In the genomic region with DNA sequence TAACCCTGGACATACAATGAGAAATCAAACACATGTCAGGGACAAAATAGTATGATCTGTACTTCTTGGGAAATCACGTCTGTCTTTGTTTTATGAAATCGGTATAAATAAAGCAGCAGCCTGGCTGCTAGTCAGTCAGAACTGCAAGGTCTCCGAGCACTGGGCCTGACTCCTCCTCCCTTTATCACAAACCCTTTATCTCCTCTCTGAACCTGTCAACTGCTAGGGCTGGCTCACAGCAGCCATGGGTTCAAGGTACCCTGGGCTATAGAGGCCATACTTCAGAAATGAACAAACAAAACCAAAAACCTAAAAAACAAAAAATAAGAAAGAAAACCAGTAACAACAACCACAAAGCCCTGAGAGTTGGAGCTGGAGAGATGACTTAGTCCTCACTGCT, we compare ENCODE assay signal across 21 mouse cellular contexts. TPM values are rescaled to one million over a fixed set of nuclear protein-coding genes. Genes with fewer than 3 reads are reported as not detected.
DNase-seq lines count a peak whose midpoint lies in the region; ATAC-seq lines count a peak whose summit lies in the region.
"Had no signal": no experiment of that assay in that cellular context is flagged by ENCODE, and none has a peak within 500 bp of the region (broad histone marks: within the 10 kb centered on the region; RNA-seq: fewer than 3 reads in every experiment).

No protein-coding gene starts in this region.

- H3K4me2 ChIP-seq in forebrain, embryonic 14.5 days (ENCODE audit: low read length): no peak overlapping the region
- H3K4me2 ChIP-seq in forebrain, embryonic 11.5 days (ENCODE audit: low read depth, low read length, severe bottlenecking): no peak overlapping the region
- no peak overlapping the region for H3K4me2 ChIP-seq in midbrain, embryonic 11.5 days
- peak overlapping the region; percentile 23; the same call in 1 of the 2 replicates for H3K4me2 ChIP-seq in liver, embryonic 12.5 days
- H3K4me2 ChIP-seq: embryonic facial prominence, embryonic 13.5 days; heart, embryonic 11.5 days; limb, embryonic 12.5 days had no signal

- peak overlapping the region; percentile 54; the same call in 1 of the 2 replicates for H3K27ac ChIP-seq in forebrain, embryonic 14.5 days (ENCODE audit: low read depth, low read length)
- no peak overlapping the region for H3K27ac ChIP-seq in forebrain, embryonic 11.5 days (ENCODE audit: low read depth, low read length)
- H3K27ac ChIP-seq in midbrain, embryonic 11.5 days (ENCODE audit: low read depth, low read length): no peak overlapping the region
- no peak overlapping the region for H3K27ac ChIP-seq in midbrain, embryonic 10.5 days (replicated peaks)
- peak overlapping the region; percentile 74 for H3K27ac ChIP-seq in liver, embryonic 12.5 days
- H3K27ac ChIP-seq: embryonic facial prominence, embryonic 13.5 days; forebrain, embryonic 10.5 days; hindbrain, embryonic 10.5 days; left cerebral cortex, adult 2 months; limb, embryonic 12.5 days had no signal

- no peaks in the 10 kb centered on the region for H3K9me3 ChIP-seq in forebrain, embryonic 14.5 days (replicated peaks; ENCODE audit: control insufficient read depth, low read length)
- H3K9me3 ChIP-seq in forebrain, embryonic 11.5 days (ENCODE audit: control insufficient read depth, low read length): no peaks in the 10 kb centered on the region
- no peaks in the 10 kb centered on the region for H3K9me3 ChIP-seq in midbrain, embryonic 11.5 days (ENCODE audit: control insufficient read depth, low read length)
- H3K9me3 ChIP-seq in midbrain, embryonic 10.5 days (replicated peaks): no peaks in the 10 kb centered on the region
- H3K9me3 ChIP-seq in liver, embryonic 12.5 days (replicated peaks): no peaks in the 10 kb centered on the region
- H3K9me3 ChIP-seq: embryonic facial prominence, embryonic 13.5 days; forebrain, embryonic 10.5 days; hindbrain, embryonic 10.5 days; limb, embryonic 12.5 days; megakaryocyte, embryonic 14.5 days had no signal

- ATAC-seq in forebrain, embryonic 14.5 days: no peak
- ATAC-seq in forebrain, embryonic 11.5 days (replicated peaks; ENCODE audit: low FRiP score): no peak
- ATAC-seq in midbrain, embryonic 11.5 days (ENCODE audit: low FRiP score): no peak
- peak; percentile 96 for ATAC-seq in liver, embryonic 12.5 days
- ATAC-seq: inflammation-experienced regulatory T-cells, adult 6 months; lung, postnatal 0 days had no signal

- no peak overlapping the region for H3K9ac ChIP-seq in forebrain, embryonic 14.5 days (ENCODE audit: low read length)
- no peak overlapping the region for H3K9ac ChIP-seq in forebrain, embryonic 11.5 days (ENCODE audit: low read length)
- no peak overlapping the region for H3K9ac ChIP-seq in midbrain, embryonic 11.5 days (ENCODE audit: low read length)
- 0 out of 2 replicates have a peak overlapping the region, but pooled peaks have one; percentile 20 for H3K9ac ChIP-seq in liver, embryonic 12.5 days
- H3K9ac ChIP-seq: embryonic facial prominence, embryonic 13.5 days; limb, embryonic 12.5 days had no signal

- H3K36me3 ChIP-seq in forebrain, embryonic 14.5 days (ENCODE audit: control insufficient read depth, insufficient read depth, low read length): peaks cover 27% of the 10 kb centered on the region
- H3K36me3 ChIP-seq in forebrain, embryonic 11.5 days (ENCODE audit: control insufficient read depth, insufficient read depth, low read length): no peaks in the 10 kb centered on the region
- H3K36me3 ChIP-seq in midbrain, embryonic 11.5 days (ENCODE audit: control insufficient read depth, insufficient read depth, low read length): peaks cover 2% of the 10 kb centered on the region; the same call in 1 of the 2 replicates
- peaks cover 77% of the 10 kb centered on the region for H3K36me3 ChIP-seq in midbrain, embryonic 10.5 days
- peaks cover 65% of the 10 kb centered on the region for H3K36me3 ChIP-seq in liver, embryonic 12.5 days

- H3K4me3 ChIP-seq in forebrain, embryonic 14.5 days (ENCODE audit: low read depth, low read length): no peak overlapping the region
- H3K4me3 ChIP-seq in forebrain, embryonic 11.5 days (ENCODE audit: low read depth, low read length): no peak overlapping the region
- H3K4me3 ChIP-seq in midbrain, embryonic 11.5 days (ENCODE audit: low read depth, low read length): no peak overlapping the region
- no peak overlapping the region for H3K4me3 ChIP-seq in midbrain, embryonic 10.5 days
- no peak overlapping the region for H3K4me3 ChIP-seq in liver, embryonic 12.5 days
- H3K4me3 ChIP-seq: embryonic facial prominence, embryonic 13.5 days; forebrain, embryonic 10.5 days; hindbrain, embryonic 10.5 days; left cerebral cortex, adult 2 months; limb, embryonic 12.5 days; megakaryocyte, embryonic 14.5 days had no signal

- no peak for DNase-seq in forebrain, embryonic 14.5 days (ENCODE audit: low spot score)
- DNase-seq in forebrain, embryonic 11.5 days (ENCODE audit: low spot score): no peak
- peak; percentile 26 for DNase-seq in midbrain, embryonic 11.5 days (ENCODE audit: low spot score, missing footprints)
- DNase-seq in midbrain, embryonic 10.5 days (ENCODE audit: low spot score): no peak
- DNase-seq in testis, postnatal 10 days (ENCODE audit: low spot score): no peak
- DNase-seq in cerebellum, adult 11-12 months: no peak
- no peak for DNase-seq in cerebellum, postnatal 25 days
- DNase-seq: B cell, adult 2 months; cerebellum, adult 8-10 months; gastrocnemius, postnatal 25 days; spleen, adult 18-20 months had no signal

- no peaks in the 10 kb centered on the region for H3K4me1 ChIP-seq in forebrain, embryonic 14.5 days (ENCODE audit: control insufficient read depth, insufficient read depth, low read length)
- H3K4me1 ChIP-seq in forebrain, embryonic 11.5 days (replicated peaks; ENCODE audit: control insufficient read depth, insufficient read depth, low read length): no peaks in the 10 kb centered on the region
- H3K4me1 ChIP-seq in midbrain, embryonic 11.5 days (ENCODE audit: control insufficient read depth, insufficient read depth, low read length): no peaks in the 10 kb centered on the region
- no peaks in the 10 kb centered on the region for H3K4me1 ChIP-seq in midbrain, embryonic 10.5 days
- H3K4me1 ChIP-seq in liver, embryonic 12.5 days: peaks cover 19% of the 10 kb centered on the region
- H3K4me1 ChIP-seq: embryonic facial prominence, embryonic 13.5 days; forebrain, embryonic 10.5 days; hindbrain, embryonic 10.5 days; limb, embryonic 12.5 days; megakaryocyte, embryonic 14.5 days had no signal

- 65% methylated on average over 3 of the region's 3 CpGs for WGBS in forebrain, embryonic 14.5 days
- 79% methylated on average over 3 of the region's 3 CpGs for WGBS in forebrain, embryonic 11.5 days
- WGBS in midbrain, embryonic 11.5 days: 79% methylated on average over 3 of the region's 3 CpGs
- whole genome bisulfite sequencing in midbrain, embryonic 10.5 days: 81% methylated on average over 3 of the region's 3 CpGs
- WGBS in liver, embryonic 12.5 days (ENCODE audit: insufficient replicate concordance): 39% methylated on average over 3 of the region's 3 CpGs

- H3K27me3 ChIP-seq in forebrain, embryonic 14.5 days (replicated peaks; ENCODE audit: control insufficient read depth, insufficient read depth, low read length): no peaks in the 10 kb centered on the region
- H3K27me3 ChIP-seq in forebrain, embryonic 11.5 days (ENCODE audit: control insufficient read depth, insufficient read depth, low read length): no peaks in the 10 kb centered on the region
- H3K27me3 ChIP-seq in midbrain, embryonic 11.5 days (ENCODE audit: control insufficient read depth, insufficient read depth, low read length): no peaks in the 10 kb centered on the region
- no peaks in the 10 kb centered on the region for H3K27me3 ChIP-seq in midbrain, embryonic 10.5 days (ENCODE audit: low read depth, poor library complexity, severe bottlenecking)
- H3K27me3 ChIP-seq in liver, embryonic 12.5 days (replicated peaks): no peaks in the 10 kb centered on the region
- H3K27me3 ChIP-seq: embryonic facial prominence, embryonic 13.5 days; limb, embryonic 12.5 days; megakaryocyte, embryonic 14.5 days had no signal

RNA-seq across cellular contexts. Expression of a gene that starts 21.8 kb away (rescaled TPM):
- 1.3 and 1.7 TPM in 2 replicates for polyA plus RNA-seq in forebrain, embryonic 14.5 days (2014; fragmentation: Nextera tagmentation; extraction: Ambion mirVana)
- 0.63 and 1.4 TPM in 2 replicates for polyA plus RNA-seq in forebrain, embryonic 11.5 days (2014; fragmentation: Nextera tagmentation; extraction: Ambion mirVana)
- 0.95 and 1.5 TPM in 2 replicates for polyA plus RNA-seq in midbrain, embryonic 11.5 days (2014; fragmentation: Nextera tagmentation; extraction: Ambion mirVana)
- 0.50 and 0.78 TPM in 2 replicates for polyA plus RNA-seq in midbrain, embryonic 10.5 days (2016; fragmentation: Nextera tagmentation; extraction: Ambion mirVana)
- 1.3 and 1.8 TPM in 2 replicates for polyA plus RNA-seq in liver, embryonic 12.5 days (2016; fragmentation: Nextera tagmentation; extraction: Ambion mirVana)

RNA-seq across cellular contexts. Expression of a gene that starts 31.0 kb away (rescaled TPM):
- 9.7 and 11.8 TPM in 2 replicates for polyA plus RNA-seq in forebrain, embryonic 14.5 days (2014; fragmentation: Nextera tagmentation; extraction: Ambion mirVana)
- 25.4 and 30.7 TPM in 2 replicates for polyA plus RNA-seq in forebrain, embryonic 11.5 days (2014; fragmentation: Nextera tagmentation; extraction: Ambion mirVana)
- polyA plus RNA-seq in midbrain, embryonic 11.5 days (2014; fragmentation: Nextera tagmentation; extraction: Ambion mirVana): 20.0 and 26.9 TPM in 2 replicates
- 28.2 and 28.8 TPM in 2 replicates for polyA plus RNA-seq in midbrain, embryonic 10.5 days (2016; fragmentation: Nextera tagmentation; extraction: Ambion mirVana)
- 10.9 and 12.1 TPM in 2 replicates for polyA plus RNA-seq in liver, embryonic 12.5 days (2016; fragmentation: Nextera tagmentation; extraction: Ambion mirVana)

RNA-seq across cellular contexts. Expression of a gene that starts 31.0 kb away (rescaled TPM):
- polyA plus RNA-seq in forebrain, embryonic 14.5 days (2014; fragmentation: Nextera tagmentation; extraction: Ambion mirVana): 110 and 126 TPM in 2 replicates
- polyA plus RNA-seq in forebrain, embryonic 11.5 days (2014; fragmentation: Nextera tagmentation; extraction: Ambion mirVana): 113 and 118 TPM in 2 replicates
- 105 and 106 TPM in 2 replicates for polyA plus RNA-seq in midbrain, embryonic 11.5 days (2014; fragmentation: Nextera tagmentation; extraction: Ambion mirVana)
- 107 and 111 TPM in 2 replicates for polyA plus RNA-seq in midbrain, embryonic 10.5 days (2016; fragmentation: Nextera tagmentation; extraction: Ambion mirVana)
- 92.4 and 92.9 TPM in 2 replicates for polyA plus RNA-seq in liver, embryonic 12.5 days (2016; fragmentation: Nextera tagmentation; extraction: Ambion mirVana)

RNA-seq across cellular contexts. Expression of a gene that starts 36.7 kb away (rescaled TPM):
- polyA plus RNA-seq in forebrain, embryonic 14.5 days (2014; fragmentation: Nextera tagmentation; extraction: Ambion mirVana): 16.8 and 23.1 TPM in 2 replicates
- 0.87 and 1.2 TPM in 2 replicates for polyA plus RNA-seq in forebrain, embryonic 11.5 days (2014; fragmentation: Nextera tagmentation; extraction: Ambion mirVana)
- polyA plus RNA-seq in midbrain, embryonic 11.5 days (2014; fragmentation: Nextera tagmentation; extraction: Ambion mirVana): 2.0 and 2.3 TPM in 2 replicates
- polyA plus RNA-seq in midbrain, embryonic 10.5 days (2016; fragmentation: Nextera tagmentation; extraction: Ambion mirVana): 1.4 and 2.4 TPM in 2 replicates
- 1.9 and 2.3 TPM in 2 replicates for polyA plus RNA-seq in liver, embryonic 12.5 days (2016; fragmentation: Nextera tagmentation; extraction: Ambion mirVana)
- polyA plus RNA-seq: inflammation-experienced regulatory T-cells, adult 6 months had no signal

RNA-seq across cellular contexts. Expression of a gene that starts 53.2 kb away (rescaled TPM):
- not detected in 2 replicates for polyA plus RNA-seq in forebrain, embryonic 14.5 days (2014; fragmentation: Nextera tagmentation; extraction: Ambion mirVana)
- polyA plus RNA-seq in forebrain, embryonic 11.5 days (2014; fragmentation: Nextera tagmentation; extraction: Ambion mirVana): 1.5 and 2.0 TPM in 2 replicates
- polyA plus RNA-seq in midbrain, embryonic 11.5 days (2014; fragmentation: Nextera tagmentation; extraction: Ambion mirVana): 0.20 and 0.43 TPM in 2 replicates
- 1.0 and 2.1 TPM in 2 replicates for polyA plus RNA-seq in midbrain, embryonic 10.5 days (2016; fragmentation: Nextera tagmentation; extraction: Ambion mirVana)
- polyA plus RNA-seq in liver, embryonic 12.5 days (2016; fragmentation: Nextera tagmentation; extraction: Ambion mirVana): 1.9 and 2.0 TPM in 2 replicates
- polyA plus RNA-seq: inflammation-experienced regulatory T-cells, adult 6 months had no signal

Comparison
In these comparisons a context has a peak if more than half of its experiments do, and no peak if none do; other contexts are left out.
1. H3K27ac ChIP-seq: peak in forebrain, embryonic 14.5 days (single experiment) and liver, embryonic 12.5 days (single experiment); none in forebrain, embryonic 11.5 days (single experiment), midbrain, embryonic 11.5 days (single experiment) and midbrain, embryonic 10.5 days (single experiment).